Mouse (Mus musculus): ENCODE measurements at regions not wholly inside any gene's neighbourhood (a gene's known extent, or its start where the extent isn't known, plus 50 kb on each side); places are given as distances from the start of the nearest gene placed in this dataset.
A peak's percentile ranks its signal among the peaks of the same experiment; 100 is the strongest.
"Not testable (repeated sequence)": the region's sequence is repeated elsewhere in the genome, so short reads cannot be mapped to it uniquely, and the experiment has no call there.

- no peak for DNase-seq (ENCODE audit: low spot score)
These were observed 284.9 kb upstream of the Adgra3 start for GRCm38 (mm10) chr5:50343681-50344080.

- DNase-seq (ENCODE audit: low spot score), result no peak
These were observed 250.7 kb upstream of the Adgra3 start for GRCm38 (mm10) chr5:50309491-50309890.

- no peak for DNase-seq (ENCODE audit: low spot score)
These were observed 245.2 kb upstream of the Adgra3 start for GRCm38 (mm10) chr5:50303859-50304480.

- DNase-seq (ENCODE audit: low spot score), result no peak
These were observed 235.0 kb upstream of the Adgra3 start for GRCm38 (mm10) chr5:50293794-50294193.

- DNase-seq (ENCODE audit: low spot score), result no peak
These were observed 232.1 kb upstream of the Adgra3 start for GRCm38 (mm10) chr5:50290879-50291410.

- DNase-seq (ENCODE audit: low spot score), result no peak
These were observed 201.6 kb upstream of the Adgra3 start for GRCm38 (mm10) chr5:50260417-50260816.

- no peak for DNase-seq (ENCODE audit: low spot score)
These were observed 199.2 kb upstream of the Adgra3 start for GRCm38 (mm10) chr5:50258017-50258416.

GRCm38 (mm10) chr5:50234111-50234510 lies 175.3 kb upstream of the Adgra3 start:
- no peak for DNase-seq (ENCODE audit: low spot score)

- no peak for DNase-seq (ENCODE audit: low spot score)
These were observed 158.2 kb upstream of the Adgra3 start for GRCm38 (mm10) chr5:50216956-50217355.

GRCm38 (mm10) chr5:50215960-50216359 lies 157.2 kb upstream of the Adgra3 start:
- DNase-seq (ENCODE audit: low spot score), result no peak

- DNase-seq (ENCODE audit: low spot score), result no peak
These were observed 143.7 kb upstream of the Adgra3 start for GRCm38 (mm10) chr5:50202307-50203010.

GRCm38 (mm10) chr5:50196423-50196822 lies 137.6 kb upstream of the Adgra3 start:
- no peak for DNase-seq (ENCODE audit: low spot score)

GRCm38 (mm10) chr5:50195993-50196392 lies 137.2 kb upstream of the Adgra3 start:
- DNase-seq (ENCODE audit: low spot score), result no peak

GRCm38 (mm10) chr5:50189394-50189793 lies 130.6 kb upstream of the Adgra3 start:
- DNase-seq (ENCODE audit: low spot score), result no peak

- no peak for DNase-seq (ENCODE audit: low spot score)
These were observed 123.9 kb upstream of the Adgra3 start for GRCm38 (mm10) chr5:50182721-50183120.

GRCm38 (mm10) chr5:50156557-50156956 lies 97.8 kb upstream of the Adgra3 start:
- no peak for DNase-seq (ENCODE audit: low spot score)

- DNase-seq (ENCODE audit: low spot score), result not testable (repeated sequence)
These were observed 96.5 kb upstream of the Adgra3 start for GRCm38 (mm10) chr5:50155170-50155860.

GRCm38 (mm10) chr5:50146926-50147325 lies 88.1 kb upstream of the Adgra3 start:
- peak; percentile 39 for DNase-seq (ENCODE audit: low spot score)

- no peak for DNase-seq (ENCODE audit: low spot score)
These were observed 86.8 kb upstream of the Adgra3 start for GRCm38 (mm10) chr5:50145458-50146083.

GRCm38 (mm10) chr5:50130202-50130601 lies 71.4 kb upstream of the Adgra3 start:
- DNase-seq (ENCODE audit: low spot score), result no peak

GRCm38 (mm10) chr5:50128972-50129371 lies 70.2 kb upstream of the Adgra3 start:
- DNase-seq (ENCODE audit: low spot score), result no peak

- DNase-seq (ENCODE audit: low spot score), result no peak
These were observed 67.8 kb upstream of the Adgra3 start for GRCm38 (mm10) chr5:50126594-50126993.
